Comparison of ENCODE assay signal across 19 mouse cellular contexts in the genomic region with DNA sequence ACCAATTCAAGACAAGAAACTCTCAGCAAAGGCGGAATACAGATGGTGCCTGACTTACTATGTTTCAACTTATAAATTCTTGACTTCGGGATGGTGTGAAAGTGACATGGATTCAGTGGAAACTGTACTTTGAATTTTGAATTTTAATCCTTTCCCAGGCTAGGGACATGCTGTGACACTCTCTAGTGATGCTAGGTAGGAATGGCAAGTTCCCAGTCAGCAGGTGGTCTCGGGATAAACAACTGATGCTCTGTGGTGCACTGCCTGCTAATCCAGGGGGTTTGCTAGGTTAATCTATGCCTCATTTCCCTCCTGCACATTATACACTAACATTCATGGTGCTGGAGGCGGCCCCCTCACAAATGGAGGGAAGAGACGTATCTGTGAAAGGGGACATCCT.
"Had no signal": no experiment of that assay in that cellular context is flagged by ENCODE, and none has a peak within 500 bp of the region (broad histone marks: within the 10 kb centered on the region; RNA-seq: fewer than 3 reads in every experiment).

No protein-coding gene starts in this region.

- ATAC-seq: midbrain, embryonic 16.5 days had no signal

- H3K27me3 ChIP-seq: neural tube, embryonic 13.5 days; neural tube, embryonic 15.5 days; stomach, embryonic 15.5 days had no signal

- H3K27ac ChIP-seq: midbrain, embryonic 10.5 days; midbrain, embryonic 12.5 days; neural tube, embryonic 13.5 days; neural tube, embryonic 15.5 days; stomach, embryonic 15.5 days; stomach, postnatal 0 days had no signal

- H3K9ac ChIP-seq: lung, embryonic 14.5 days; midbrain, embryonic 12.5 days; neural tube, embryonic 13.5 days; neural tube, embryonic 15.5 days; stomach, embryonic 15.5 days had no signal

- H3K4me2 ChIP-seq: lung, embryonic 14.5 days; midbrain, embryonic 12.5 days; neural tube, embryonic 13.5 days; neural tube, embryonic 15.5 days; stomach, embryonic 15.5 days had no signal

- H3K4me1 ChIP-seq: neural tube, embryonic 13.5 days; neural tube, embryonic 15.5 days; stomach, embryonic 15.5 days had no signal

- DNase-seq: lung, adult 18-20 months; lung, embryonic 14.5 days; lung, postnatal 10 days; lung, postnatal 4 days; midbrain, embryonic 14.5 days; retina, postnatal 1 day; right cerebral cortex, adult 18-20 months; right cerebral cortex, postnatal 14 days; thymus, adult 2 months; thymus, postnatal 25 days; thymus, postnatal 4 days had no signal

- H3K4me3 ChIP-seq: midbrain, embryonic 10.5 days; midbrain, embryonic 12.5 days; myocyte; neural tube, embryonic 13.5 days; neural tube, embryonic 15.5 days; stomach, embryonic 15.5 days had no signal

- H3K36me3 ChIP-seq: midbrain, embryonic 10.5 days; midbrain, embryonic 12.5 days; neural tube, embryonic 13.5 days; neural tube, embryonic 15.5 days; stomach, embryonic 15.5 days had no signal

- H3K9me3 ChIP-seq: midbrain, embryonic 10.5 days; midbrain, embryonic 12.5 days; neural tube, embryonic 13.5 days; neural tube, embryonic 15.5 days; stomach, embryonic 15.5 days had no signal
